Mouse (Mus musculus) embryonic facial prominence, embryonic 13.5 days (tissue): Measurements from ENCODE around the gene Zfp91. TPM values are rescaled to one million over a fixed set of nuclear protein-coding genes. Genes with fewer than 3 reads are reported as not detected.

Experiments
- ATAC-seq: fragments of 200-750 bp; cut with Nextera tagmentation; 2 replicates; pipeline ENCODE4 v1.8.0; 2017; ENCODE audit warnings: low read depth; ENCODE audit not compliant: insufficient number of reproducible peaks, insufficient read depth, low FRiP score, low TSS enrichment
- H3K27ac ChIP-seq: fragments of 300-500 bp; sonication (generic); 2 replicates; pipeline ENCODE4 v1.5.1; 2015; ENCODE audit warnings: moderate library complexity, mild to moderate bottlenecking, inconsistent platforms
- H3K27me3 ChIP-seq: fragments of 300-500 bp; sonication (generic); 2 replicates; pipeline ENCODE4 v1.6.1; 2015; ENCODE audit warnings: mild to moderate bottlenecking, inconsistent platforms
- H3K36me3 ChIP-seq: fragments of 300-500 bp; sonication (generic); 2 replicates; pipeline ENCODE4 v1.6.1; 2015; ENCODE audit warnings: mild to moderate bottlenecking, inconsistent platforms
- H3K4me1 ChIP-seq: fragments of 300-500 bp; sonication (generic); 2 replicates; pipeline ENCODE4 v1.6.1; 2015; ENCODE audit warnings: inconsistent platforms
- H3K4me2 ChIP-seq: fragments of 300-500 bp; sonication (generic); 2 replicates; pipeline ENCODE4 v1.6.1; 2015; ENCODE audit warnings: moderate library complexity, mild to moderate bottlenecking, inconsistent platforms
- H3K4me3 ChIP-seq: fragments of 300-500 bp; sonication (generic); 2 replicates; pipeline ENCODE4 v1.5.1; 2015; ENCODE audit warnings: mild to moderate bottlenecking, inconsistent platforms
- H3K9ac ChIP-seq: fragments of 300-500 bp; sonication (generic); 2 replicates; pipeline ENCODE4 v1.6.1; 2015; ENCODE audit warnings: mild to moderate bottlenecking, inconsistent platforms
- H3K9me3 ChIP-seq: fragments of 300-500 bp; sonication (generic); 2 replicates; pipeline ENCODE4 v1.6.1; 2016; ENCODE audit warnings: inconsistent platforms
- WGBS: fragments of 180-500 bp; shearing (Covaris S2); methylation state at CpG from one replicate; pipeline ENCODE4 v1.1.7; 2015; ENCODE audit warnings: mixed read lengths; 5-methylcytosine and 5-hydroxymethylcytosine counted together
- polyA plus RNA-seq: library from polyadenylated mRNA; unstranded; fragments of >200 nt; fragmentation: Nextera tagmentation; extraction: Ambion mirVana; gene quantifications from 2 replicates; pipeline ENCODE4 v1.2.1, GENCODE M21; 2015

Gene Zfp91
- polyA plus RNA-seq, 1 experiment from 2014 or later, result 14.9 TPM

GRCm38 (mm10) chr19:12805730-12806129, 9.8 kb upstream of the Zfp91 start:
- no peak overlapping the region for H3K27ac ChIP-seq
- no peak overlapping the region for H3K9ac ChIP-seq
- no peak overlapping the region for H3K4me3 ChIP-seq
- H3K4me2 ChIP-seq, result no peak overlapping the region
- H3K36me3 ChIP-seq, result no peaks in the 10 kb centered on the region
- no peaks in the 10 kb centered on the region for H3K4me1 ChIP-seq
- WGBS, result 85% methylated on average over 3 of the region's 3 CpGs
- no peak for ATAC-seq
- no peaks in the 10 kb centered on the region for H3K9me3 ChIP-seq
- H3K27me3 ChIP-seq, result no peaks in the 10 kb centered on the region

GRCm38 (mm10) chr19:12804237-12804636, 8.3 kb upstream of the Zfp91 start:
- WGBS, result 88% methylated on average over 1 of the region's 1 CpGs

GRCm38 (mm10) chr19:12802830-12803229, 6.9 kb upstream of the Zfp91 start:
- 71% methylated on average over 3 of the region's 3 CpGs for WGBS

More at GRCm38 (mm10) chr19:12804237-12804636, 8.3 kb upstream of the Zfp91 start:
- Histone ChIP-seq H3K4me1 (no peaks in the 10 kb centered on the region), H3K4me3 (no peak overlapping the region), H3K27ac (no peak overlapping the region), H3K9me3 (no peaks in the 10 kb centered on the region), H3K4me2 (no peak overlapping the region), H3K36me3 (no peaks in the 10 kb centered on the region), H3K9ac (no peak overlapping the region), H3K27me3 (no peaks in the 10 kb centered on the region)
- no peak for ATAC-seq

DNA sequence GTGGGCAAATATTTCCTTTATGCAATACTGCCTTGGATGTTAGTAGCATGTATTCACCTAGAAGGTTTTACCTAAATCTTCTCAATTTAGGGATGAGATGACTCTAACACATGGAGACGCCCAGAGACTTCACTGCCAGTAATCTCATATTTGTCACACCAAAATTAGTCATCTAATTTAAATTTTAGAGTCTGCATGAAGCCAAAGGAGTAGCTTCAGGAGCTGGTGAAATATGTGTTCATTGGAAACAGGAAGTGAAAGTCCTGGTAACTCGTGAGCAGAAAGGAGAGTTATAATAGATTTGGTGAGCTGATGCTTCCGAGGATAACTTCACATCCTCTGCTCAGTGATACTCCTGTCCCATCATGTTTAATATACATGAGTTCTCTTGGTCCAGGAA, 5.1 kb upstream of the Zfp91 start:
- 73% methylated on average over 3 of the region's 3 CpGs for WGBS
- Histone ChIP-seq H3K9me3 (no peaks in the 10 kb centered on the region), H3K4me3 (no peak overlapping the region), H3K4me2 (no peak overlapping the region), H3K36me3 (no peaks in the 10 kb centered on the region), H3K27me3 (no peaks in the 10 kb centered on the region), H3K27ac (no peak overlapping the region), H3K4me1 (no peaks in the 10 kb centered on the region), H3K9ac (no peak overlapping the region)
- no peak for ATAC-seq

More at GRCm38 (mm10) chr19:12802830-12803229, 6.9 kb upstream of the Zfp91 start:
- Histone ChIP-seq H3K4me2 (no peak overlapping the region), H3K36me3 (no peaks in the 10 kb centered on the region), H3K27me3 (no peaks in the 10 kb centered on the region), H3K4me1 (no peaks in the 10 kb centered on the region), H3K4me3 (no peak overlapping the region), H3K9ac (no peak overlapping the region), H3K9me3 (no peaks in the 10 kb centered on the region), H3K27ac (no peak overlapping the region)
- ATAC-seq, result no peak

DNA sequence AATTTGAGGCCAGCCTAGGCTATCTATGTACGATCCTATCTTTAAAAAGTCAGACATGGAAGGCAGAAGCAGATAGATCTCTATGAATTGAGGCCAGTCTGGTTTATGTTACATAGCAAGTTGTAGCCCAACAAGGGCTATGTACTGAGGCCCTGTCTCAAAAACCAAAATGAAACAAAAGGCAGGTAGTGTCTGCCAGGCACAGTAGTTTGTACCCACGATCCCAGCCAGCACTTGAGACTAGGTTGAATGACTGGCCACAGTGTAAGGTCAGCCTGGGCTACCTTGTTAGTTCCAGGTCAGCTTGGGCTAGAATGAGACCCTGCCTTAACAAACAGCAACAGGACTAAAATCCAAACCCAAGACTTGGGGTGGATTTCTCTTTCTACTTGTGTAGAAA, 4.7 kb upstream of the Zfp91 start:
- H3K9ac ChIP-seq, result no peak overlapping the region
- H3K27me3 ChIP-seq, result no peaks in the 10 kb centered on the region
- no peaks in the 10 kb centered on the region for H3K9me3 ChIP-seq
- 74% methylated on average over 2 of the region's 2 CpGs for WGBS
- no peak overlapping the region for H3K4me3 ChIP-seq
- no peak for ATAC-seq
- H3K4me2 ChIP-seq, result no peak overlapping the region
- no peak overlapping the region for H3K27ac ChIP-seq
- no peaks in the 10 kb centered on the region for H3K36me3 ChIP-seq
- H3K4me1 ChIP-seq, result no peaks in the 10 kb centered on the region

DNA sequence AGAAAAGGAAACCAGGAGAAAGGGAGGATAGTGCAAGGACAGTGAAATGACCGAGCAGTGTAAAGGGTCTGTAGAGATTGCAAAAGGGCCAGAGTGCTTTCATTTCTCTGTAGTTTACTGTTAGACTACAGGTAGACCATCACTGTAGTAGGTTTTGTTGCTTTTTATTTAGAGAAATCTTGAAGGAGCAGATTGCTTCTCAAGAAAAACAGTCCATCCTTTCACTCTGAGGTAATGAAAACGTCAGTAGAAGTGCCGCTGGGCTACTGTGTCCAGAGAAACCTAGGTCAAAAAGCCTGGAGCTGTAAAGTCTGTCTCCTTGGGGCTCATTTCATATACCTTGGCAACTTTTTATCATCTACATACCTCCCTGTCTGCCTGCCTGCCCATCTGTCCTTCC, 3.2 kb upstream of the Zfp91 start:
- H3K4me3 ChIP-seq, result no peak overlapping the region
- no peak for ATAC-seq
- WGBS, result 83% methylated on average over 3 of the region's 3 CpGs
- H3K27ac ChIP-seq, result no peak overlapping the region
- H3K9ac ChIP-seq, result no peak overlapping the region
- H3K4me1 ChIP-seq, result no peaks in the 10 kb centered on the region
- no peak overlapping the region for H3K4me2 ChIP-seq
- no peaks in the 10 kb centered on the region for H3K36me3 ChIP-seq
- H3K27me3 ChIP-seq, result no peaks in the 10 kb centered on the region
- no peaks in the 10 kb centered on the region for H3K9me3 ChIP-seq

- Histone ChIP-seq H3K4me3 (no peak overlapping the region), H3K27ac (no peak overlapping the region), H3K9ac (no peak overlapping the region), H3K36me3 (no peaks in the 10 kb centered on the region), H3K4me2 (no peak overlapping the region), H3K9me3 (no peaks in the 10 kb centered on the region), H3K27me3 (no peaks in the 10 kb centered on the region), H3K4me1 (no peaks in the 10 kb centered on the region)
- no peak for ATAC-seq
- 80% methylated on average over 4 of the region's 4 CpGs for WGBS
These were observed 2.5 kb upstream of the Zfp91 start for GRCm38 (mm10) chr19:12798404-12798803.

DNA sequence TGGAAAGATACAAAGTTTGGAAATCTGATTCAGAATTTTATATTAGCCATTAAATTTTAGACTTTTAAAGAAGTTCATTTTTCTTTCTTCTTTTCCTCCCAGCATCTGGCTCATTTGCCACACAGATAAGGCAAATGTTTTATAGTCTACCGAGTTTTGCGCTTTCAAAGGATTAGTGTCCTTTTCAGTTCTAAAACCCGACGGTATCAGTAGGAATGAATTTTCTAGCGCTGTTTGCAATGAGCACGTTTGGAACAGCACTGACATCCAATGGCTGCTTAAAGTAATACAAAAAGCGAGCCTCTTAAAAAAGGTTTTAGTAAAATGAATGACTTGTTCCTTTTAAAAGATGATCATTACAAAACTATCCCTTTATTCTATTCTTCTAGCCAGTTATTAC, 1.1 kb upstream of the Zfp91 start:
- H3K9ac ChIP-seq, result peak overlapping the region; percentile 90; the same call in 1 of the 2 replicates
- peak overlapping the region; percentile 90 for H3K4me3 ChIP-seq
- H3K4me2 ChIP-seq, result peak overlapping the region; percentile 71
- no peaks in the 10 kb centered on the region for H3K9me3 ChIP-seq
- H3K4me1 ChIP-seq, result peaks cover 3% of the 10 kb centered on the region
- no peak for ATAC-seq
- under 1% methylated on average over 7 of the region's 7 CpGs for WGBS
- H3K27me3 ChIP-seq, result no peaks in the 10 kb centered on the region
- no peaks in the 10 kb centered on the region for H3K36me3 ChIP-seq
- H3K27ac ChIP-seq, result peak overlapping the region; percentile 100

DNA sequence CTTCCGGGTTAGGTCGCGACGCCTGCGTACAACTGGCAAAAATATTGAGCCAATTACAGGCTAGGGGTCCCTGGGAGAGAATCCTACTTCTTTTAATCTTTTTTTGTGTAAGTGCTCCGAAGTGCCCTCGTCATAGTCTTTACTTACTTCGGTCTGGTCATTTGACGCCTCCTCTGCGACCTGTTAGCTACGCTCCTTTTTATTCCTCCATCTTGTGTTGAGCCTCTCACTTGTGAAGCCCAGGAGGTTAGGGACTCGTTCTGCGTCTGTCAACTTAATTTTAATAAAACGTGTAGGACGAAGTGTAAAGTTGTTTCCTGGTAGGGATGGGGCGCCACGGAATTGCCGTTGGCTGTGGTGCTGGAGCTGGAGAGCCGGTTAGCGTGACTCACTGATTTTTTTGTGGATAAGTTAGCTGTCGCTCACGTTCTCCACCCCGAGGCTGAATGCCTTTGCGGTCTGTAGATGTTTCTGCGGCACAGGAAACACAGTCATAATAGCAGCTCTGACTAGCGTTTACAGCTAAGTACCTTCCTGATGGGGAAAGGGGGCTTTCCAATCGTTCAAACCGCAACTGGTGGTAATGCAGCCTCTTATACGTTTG, 504 bp upstream of the Zfp91 start:
- Histone ChIP-seq H3K4me3 (peak overlapping the region; percentile 90), H3K36me3 (no peaks in the 10 kb centered on the region), H3K4me1 (peaks cover 7% of the 10 kb centered on the region), H3K27ac (peak overlapping the region; percentile 100), H3K27me3 (no peaks in the 10 kb centered on the region), H3K9me3 (no peaks in the 10 kb centered on the region), H3K4me2 (peak overlapping the region; percentile 71), H3K9ac (peak overlapping the region; percentile 90)
- peak; percentile 20 for ATAC-seq
- under 1% methylated on average over 29 of the region's 29 CpGs for WGBS

GRCm38 (mm10) chr19:12795110-12795509, 816 bp downstream of the Zfp91 start:
- Histone ChIP-seq H3K36me3 (no peaks in the 10 kb centered on the region), H3K27me3 (no peaks in the 10 kb centered on the region), H3K4me2 (peak overlapping the region; percentile 62), H3K4me1 (peaks cover 9% of the 10 kb centered on the region), H3K27ac (peak overlapping the region; percentile 100), H3K4me3 (peak overlapping the region; percentile 90), H3K9me3 (no peaks in the 10 kb centered on the region), H3K9ac (peak overlapping the region; percentile 99)
- ATAC-seq, result peak; percentile 29
- 0% methylated on average over 20 of the region's 63 CpGs for WGBS

DNA sequence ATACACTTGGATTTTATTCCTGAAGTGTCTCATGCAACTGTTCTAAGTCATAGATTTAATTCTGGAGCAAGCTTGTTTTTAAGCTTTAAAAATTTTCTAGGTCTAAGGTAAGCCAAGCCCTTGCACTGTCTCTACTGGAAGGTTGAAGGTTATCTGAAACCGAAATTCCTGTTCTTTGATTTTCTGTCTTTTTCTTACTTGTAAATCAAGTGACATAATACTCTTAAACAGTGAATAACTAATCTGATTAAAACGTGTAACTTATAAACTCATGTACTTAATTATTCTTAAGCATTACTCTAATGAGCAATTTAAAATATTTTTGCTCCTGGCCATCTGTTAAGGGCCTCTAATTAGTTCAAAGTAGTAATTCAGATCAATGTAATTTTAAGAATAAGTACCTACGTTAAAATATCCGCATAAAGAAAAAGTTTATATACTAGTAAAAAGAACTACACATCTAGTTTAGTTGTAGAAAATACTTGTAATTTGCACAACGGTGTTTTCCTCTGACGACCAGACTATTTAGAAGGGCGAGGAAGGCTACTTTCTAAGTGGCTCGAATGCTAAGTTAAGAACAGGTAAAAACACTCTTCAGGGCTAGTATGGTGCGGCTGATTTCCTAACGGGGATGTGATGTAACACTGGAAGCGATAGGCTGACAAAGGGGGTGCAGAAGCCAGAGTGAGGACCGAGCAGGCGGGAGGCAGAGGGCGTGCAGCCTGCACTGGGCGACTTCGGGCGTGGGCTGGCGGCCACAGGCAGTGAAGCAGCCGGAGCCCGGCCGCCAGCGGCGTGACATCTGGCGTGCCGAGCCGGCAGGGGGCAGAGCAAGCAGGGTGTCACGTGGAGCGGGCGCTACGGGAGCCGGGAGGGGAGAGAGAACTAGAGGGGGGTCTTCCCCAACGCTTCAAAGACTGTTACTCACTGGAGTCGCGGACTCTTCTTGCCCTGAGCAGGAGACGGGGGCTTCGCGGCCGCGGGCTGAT, 1.6 kb downstream of the Zfp91 start:
- 1% methylated on average over 38 of the region's 39 CpGs for WGBS
- Histone ChIP-seq H3K27ac (peak overlapping the region; percentile 100), H3K9ac (peak overlapping the region; percentile 99), H3K9me3 (no peaks in the 10 kb centered on the region), H3K4me1 (peaks cover 9% of the 10 kb centered on the region), H3K4me3 (peak overlapping the region; percentile 90), H3K36me3 (no peaks in the 10 kb centered on the region), H3K27me3 (no peaks in the 10 kb centered on the region), H3K4me2 (peak overlapping the region; percentile 62)
- ATAC-seq, result peak; percentile 67

GRCm38 (mm10) chr19:12792374-12792773, 3.6 kb downstream of the Zfp91 start:
- no peak overlapping the region for H3K4me2 ChIP-seq
- H3K9ac ChIP-seq, result no peak overlapping the region
- H3K36me3 ChIP-seq, result no peaks in the 10 kb centered on the region
- peaks cover 9% of the 10 kb centered on the region for H3K4me1 ChIP-seq
- H3K27ac ChIP-seq, result no peak overlapping the region
- no peaks in the 10 kb centered on the region for H3K9me3 ChIP-seq
- H3K4me3 ChIP-seq, result no peak overlapping the region
- no peak for ATAC-seq
- H3K27me3 ChIP-seq, result no peaks in the 10 kb centered on the region
